Mouse (Mus musculus) ES-E14 (cell line): ENCODE measurements around the gene Pde4d. TPM values are rescaled to one million over a fixed set of nuclear protein-coding genes. Genes with fewer than 3 reads are reported as not detected.

Source experiments
- DNase-seq: peaks from one replicate; pipeline ENCODE4 v3.0.0-alpha.2; 2013; ENCODE audit warnings: low read depth, low spot score
- H3K27ac ChIP-seq: 2 replicates; pipeline ENCODE4 v1.5.1; 2012; ENCODE audit warnings: low read depth, mild to moderate bottlenecking, low read length, moderate library complexity, mixed read lengths; ENCODE audit not compliant: poor library complexity, insufficient read depth, severe bottlenecking
- H3K36me3 ChIP-seq: 2 replicates; pipeline ENCODE4 v1.6.1; 2012; ENCODE audit warnings: mild to moderate bottlenecking, low read length, moderate library complexity, mixed read lengths; ENCODE audit not compliant: control insufficient read depth, poor library complexity, insufficient read depth, severe bottlenecking
- H3K4me1 ChIP-seq, 2 experiments: fragments of 150-350 bp in 1 of 2; sonication (generic) in 1 of 2; 2 replicates each; pipeline ENCODE4 v1.6.1; 2012; ENCODE audit warnings: low read length in 2 of 2, mild to moderate bottlenecking in 1 of 2, mixed read lengths in 1 of 2; ENCODE audit not compliant: control insufficient read depth in 2 of 2, insufficient read depth in 2 of 2, poor library complexity in 1 of 2
- H3K4me3 ChIP-seq, 2 experiments: fragments of 150-350 bp in 1 of 2; sonication (generic) in 1 of 2; 2 replicates each; pipeline ENCODE4 v1.5.1; 2012; ENCODE audit warnings: low read length in 2 of 2, low read depth in 1 of 2, mild to moderate bottlenecking in 1 of 2, mixed read lengths in 1 of 2; ENCODE audit not compliant: insufficient read depth in 1 of 2, poor library complexity in 1 of 2, severe bottlenecking in 1 of 2
- H3K9ac ChIP-seq: 2 replicates; pipeline ENCODE4 v1.6.1; 2012; ENCODE audit warnings: low read depth, mild to moderate bottlenecking, low read length, mixed read lengths; ENCODE audit not compliant: poor library complexity, insufficient read depth, severe bottlenecking
- H3K9me3 ChIP-seq: fragments of 150-350 bp; sonication (generic); 2 replicates; pipeline ENCODE4 v1.6.1; 2012; ENCODE audit warnings: low read depth, mild to moderate bottlenecking, low read length; ENCODE audit not compliant: control insufficient read depth, insufficient read depth
- CHD2 ChIP-seq: IDR thresholded peaks from 2 replicates; pipeline ENCODE4 v1.6.1; 2014; ENCODE audit warnings: mild to moderate bottlenecking, low read depth, low read length, inconsistent platforms
- HCFC1 ChIP-seq: IDR thresholded peaks from 2 replicates; pipeline ENCODE4 v1.6.1; 2012; ENCODE audit warnings: low read length, inconsistent platforms, borderline replicate concordance; ENCODE audit not compliant: insufficient read depth
- MAFK ChIP-seq: IDR thresholded peaks from 2 replicates; pipeline ENCODE4 v1.6.1; 2014; ENCODE audit warnings: mild to moderate bottlenecking, low read depth, low read length, inconsistent platforms; ENCODE audit not compliant: insufficient read depth
- ZC3H11A ChIP-seq: IDR thresholded peaks from 2 replicates; pipeline ENCODE4 v1.6.1; 2012; ENCODE audit warnings: low read depth, mild to moderate bottlenecking, inconsistent platforms, low read length, borderline replicate concordance
- ZNF384 ChIP-seq: IDR thresholded peaks from 2 replicates; pipeline ENCODE4 v1.6.1; 2012; ENCODE audit warnings: low read depth, low read length, inconsistent platforms
- in situ Hi-C, 2 experiments: fragments of 600-800 bp; cut with MboI; formaldehyde crosslinking; loops; one replicate each; pipeline ENCODE4 v1.15.1; 2025; ENCODE audit warnings: low sequenced_read_pairs in 2 of 2, inconsistent platforms in 1 of 2; ENCODE audit not compliant: unreplicated experiment in 2 of 2
- total RNA-seq: library from RNA; depleted of rRNA; stranded (reverse); fragments of 300-350 nt; gene quantifications from 2 replicates; pipeline ENCODE4 v1.2.3, GENCODE M21; 2012

Pde4d gene
- total RNA-seq, 1 experiment: 10.4 TPM

DNA sequence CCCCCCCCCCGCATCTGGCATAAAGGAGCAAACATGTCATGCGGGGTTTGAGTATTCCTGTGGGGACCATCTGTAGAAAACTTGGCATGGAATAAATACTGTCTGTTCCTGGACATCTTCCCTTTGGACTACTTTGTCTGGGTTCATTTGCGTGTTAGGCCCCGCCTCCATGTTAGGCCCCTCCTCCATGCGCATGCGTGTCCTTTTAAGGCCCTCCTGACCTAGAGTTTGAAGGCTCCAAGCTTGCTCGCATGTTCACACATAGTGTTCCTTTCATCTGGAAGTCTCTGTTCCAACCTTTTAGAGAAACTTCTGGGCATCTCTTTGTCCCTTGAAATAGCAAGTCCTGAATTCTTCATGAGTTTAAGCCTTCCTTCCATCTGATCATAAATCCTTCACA, 1359.2 kb downstream of the Pde4d start:
- in situ Hi-C loops: no loop called here
- DNase-seq: no peak

GRCm38 (mm10) chr13:109809646-109810045, 1359.9 kb downstream of the Pde4d start:
- DNase-seq: no peak
- in situ Hi-C loops: no loop called here
- Histone ChIP-seq H3K4me3 (no peak overlapping the region), H3K27ac (no peak overlapping the region), H3K9ac (no peak overlapping the region), H3K4me1 (peaks cover 0 to 6% of the 10 kb centered on the region in 2 experiments; a peak in 1 of 4 replicates), H3K9me3 (no peaks in the 10 kb centered on the region), H3K36me3 (no peaks in the 10 kb centered on the region)
- TF ChIP-seq CHD2 (no peak), ZC3H11A (no peak), MAFK (no peak), ZNF384 (no peak), HCFC1 (no peak)

More for the DNA sequence above, 1359.2 kb downstream of the Pde4d start:
- Histone ChIP-seq H3K27ac (no peak overlapping the region), H3K4me3 (no peak overlapping the region), H3K9me3 (no peaks in the 10 kb centered on the region), H3K4me1 (peaks cover 0 to 6% of the 10 kb centered on the region in 2 experiments; a peak in 1 of 4 replicates), H3K9ac (no peak overlapping the region), H3K36me3 (no peaks in the 10 kb centered on the region)
- TF ChIP-seq ZC3H11A (no peak), ZNF384 (no peak), CHD2 (no peak), MAFK (no peak), HCFC1 (no peak)

DNA sequence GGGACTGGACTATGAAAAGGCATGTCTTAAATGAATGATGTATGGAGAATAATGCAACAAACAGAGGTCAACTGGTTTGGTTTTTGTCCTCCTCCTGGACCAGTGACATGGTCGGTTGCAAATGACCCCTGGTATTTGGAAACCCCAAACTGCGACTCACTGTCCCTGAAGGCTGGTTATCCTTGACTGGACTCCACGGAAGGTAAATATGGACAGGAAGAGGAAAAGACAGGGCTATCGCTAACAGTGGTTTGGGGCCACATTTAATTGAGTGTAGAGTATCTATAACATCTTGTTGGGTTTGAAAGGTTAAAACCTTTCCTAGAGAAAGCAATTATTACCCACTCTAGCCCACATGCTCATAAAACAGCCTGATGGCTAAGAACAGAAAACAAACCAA, 1364.2 kb downstream of the Pde4d start:
- H3K4me3 ChIP-seq: no peak overlapping the region
- no peak overlapping the region for H3K27ac ChIP-seq
- in situ Hi-C loops: no loop called here
- H3K9me3 ChIP-seq: no peaks in the 10 kb centered on the region
- H3K4me1 ChIP-seq: peaks cover 0 to 3% of the 10 kb centered on the region in 2 experiments; a peak in 1 of 4 replicates
- H3K36me3 ChIP-seq: no peaks in the 10 kb centered on the region
- no peak for TF ChIP-seq ZNF384
- no peak for TF ChIP-seq HCFC1
- no peak for TF ChIP-seq ZC3H11A
- no peak for TF ChIP-seq MAFK
- no peak for TF ChIP-seq CHD2
- no peak for DNase-seq
- no peak overlapping the region for H3K9ac ChIP-seq

DNA sequence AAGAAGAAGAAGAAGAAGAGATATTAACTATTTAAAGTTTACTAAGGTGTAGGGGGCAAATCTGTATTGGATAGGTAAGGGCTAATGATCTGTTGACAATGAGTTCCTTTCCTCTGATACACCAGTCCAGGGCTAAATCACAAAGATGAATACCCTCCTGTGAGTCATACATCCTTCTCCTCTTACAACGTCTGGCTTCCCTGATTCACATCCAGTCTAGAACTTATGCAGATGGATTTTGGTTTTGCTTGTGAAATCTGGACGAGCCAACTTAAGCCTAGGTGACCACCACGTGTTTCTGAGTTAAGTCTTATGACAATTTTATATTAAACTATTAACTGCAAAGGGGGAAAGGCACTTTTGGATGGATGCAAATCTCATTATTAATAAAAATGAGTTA, 1369.3 kb downstream of the Pde4d start:
- DNase-seq: no peak
- Histone ChIP-seq H3K36me3 (no peaks in the 10 kb centered on the region), H3K27ac (no peak overlapping the region), H3K4me1 (peaks cover 0 to 2% of the 10 kb centered on the region in 2 experiments; a peak in 1 of 4 replicates), H3K9ac (no peak overlapping the region), H3K4me3 (no peak overlapping the region), H3K9me3 (no peaks in the 10 kb centered on the region)
- in situ Hi-C loops: no loop called here
- TF ChIP-seq ZNF384 (no peak), MAFK (no peak), CHD2 (no peak), ZC3H11A (no peak), HCFC1 (no peak)

- H3K4me3 ChIP-seq: no peak overlapping the region
- in situ Hi-C loops: no loop called here
- peaks cover 2 to 5% of the 10 kb centered on the region in 2 experiments; a peak in 1 of 4 replicates for H3K4me1 ChIP-seq
- no peak overlapping the region for H3K9ac ChIP-seq
- H3K9me3 ChIP-seq: no peaks in the 10 kb centered on the region
- no peak for DNase-seq
- TF ChIP-seq HCFC1 (no peak), MAFK (no peak), ZC3H11A (no peak), CHD2 (no peak), ZNF384 (no peak)
- H3K36me3 ChIP-seq: no peaks in the 10 kb centered on the region
- no peak overlapping the region for H3K27ac ChIP-seq
Measured at GRCm38 (mm10) chr13:109820141-109820540, 1370.4 kb downstream of the Pde4d start.
